Mouse (Mus musculus) ES-Bruce4 (cell line): Measurements from ENCODE around the gene Prr13.

ENCODE experiments used
- CTCF ChIP-seq: IDR thresholded peaks from one replicate; pipeline ENCODE4 v1.8.1; 2011; ENCODE audit warnings: low read depth, low read length
- EP300 ChIP-seq: IDR thresholded peaks from 2 replicates; pipeline ENCODE4 v1.6.1; 2011; ENCODE audit warnings: low read depth, low read length; ENCODE audit not compliant: insufficient read depth
- POLR2A ChIP-seq: IDR thresholded peaks from one replicate; pipeline ENCODE4 v1.8.1; 2011; ENCODE audit warnings: low read length; ENCODE audit not compliant: insufficient read depth

GRCm38 (mm10) chr15:102499370-102499769 is 40.5 kb downstream of the Prr13 start:
- TF ChIP-seq POLR2A (no peak), CTCF (no peak), EP300 (no peak)
